Mouse (Mus musculus) liver, embryonic 14.5 days (tissue): ENCODE measurements around the gene Sec63. TPM values are rescaled to one million over a fixed set of nuclear protein-coding genes. Genes with fewer than 3 reads are reported as not detected.

ENCODE experiments used
- ATAC-seq: fragments of 200-750 bp; cut with Nextera tagmentation; 2 replicates; pipeline ENCODE4 v1.8.0; 2017; ENCODE audit warnings: moderate number of reproducible peaks, mild to moderate bottlenecking, moderate library complexity; ENCODE audit not compliant: insufficient read depth
- DNase-seq, 3 experiments: peaks; one replicate each; pipeline ENCODE4 v3.0.0-alpha.2; 2012 to 2013; ENCODE audit warnings: low read depth in 3 of 3, low spot score in 3 of 3
- H3K27ac ChIP-seq: fragments of 300-500 bp; sonication (generic); 2 replicates; pipeline ENCODE4 v1.5.1; 2014; ENCODE audit warnings: moderate library complexity, mild to moderate bottlenecking, control low read depth, inconsistent platforms
- H3K27me3 ChIP-seq: fragments of 300-500 bp; sonication (generic); 2 replicates; pipeline ENCODE4 v1.6.1; 2014; ENCODE audit warnings: mild to moderate bottlenecking, low read length, moderate library complexity; ENCODE audit not compliant: control insufficient read depth, insufficient read depth
- H3K36me3 ChIP-seq: fragments of 300-500 bp; sonication (generic); replicated peaks from 2 replicates; pipeline ENCODE4 v1.6.1; 2014; ENCODE audit warnings: low read depth; ENCODE audit not compliant: control insufficient read depth, insufficient read depth
- H3K4me1 ChIP-seq, 2 experiments: fragments of 200-500 bp in 1 of 2; fragments of 300-500 bp in 1 of 2; sonication (generic) in 1 of 2; replicated peaks; 2 replicates each; pipeline ENCODE4 v1.6.1; 2012 to 2014; ENCODE audit warnings: antibody characterized with exemption in 1 of 2, inconsistent platforms in 1 of 2, low read length in 1 of 2; ENCODE audit not compliant: control insufficient read depth in 2 of 2, insufficient read depth in 2 of 2
- H3K4me2 ChIP-seq: fragments of 300-500 bp; sonication (generic); 2 replicates; pipeline ENCODE4 v1.6.1; 2014; ENCODE audit warnings: low read depth, mild to moderate bottlenecking, control low read depth, moderate library complexity
- H3K4me3 ChIP-seq, 2 experiments: fragments of 200-500 bp in 1 of 2; fragments of 300-500 bp in 1 of 2; sonication (generic) in 1 of 2; 2 replicates each; pipeline ENCODE4 v1.5.1; 2012 to 2014; ENCODE audit warnings: low read depth in 2 of 2, low read length in 2 of 2, mild to moderate bottlenecking in 2 of 2, control low read depth in 1 of 2, inconsistent platforms in 1 of 2, moderate library complexity in 1 of 2; ENCODE audit not compliant: insufficient read depth in 1 of 2
- H3K9ac ChIP-seq: fragments of 300-500 bp; sonication (generic); replicated peaks from 2 replicates; pipeline ENCODE4 v1.6.1; 2014; ENCODE audit warnings: mild to moderate bottlenecking, control low read depth, moderate library complexity
- H3K9me3 ChIP-seq: fragments of 300-500 bp; sonication (generic); 2 replicates; pipeline ENCODE4 v1.6.1; 2016; ENCODE audit warnings: low read length, mixed read lengths; ENCODE audit not compliant: control insufficient read depth
- CTCF ChIP-seq: IDR thresholded peaks from 2 replicates; pipeline ENCODE4 v1.5.1; 2016; ENCODE audit warnings: antibody characterized with exemption, low read depth, control low read depth
- EP300 ChIP-seq: IDR thresholded peaks from 2 replicates; pipeline ENCODE4 v1.6.1; 2016; ENCODE audit warnings: antibody characterized with exemption, low read depth
- WGBS: fragments of 180-500 bp; shearing (Covaris S2); extraction: QIAGEN DNeasy Blood & Tissue Kit; methylation state at CpG from one replicate; pipeline ENCODE4 v1.1.7; 2014; ENCODE audit not compliant: insufficient replicate concordance; 5-methylcytosine and 5-hydroxymethylcytosine counted together
- polyA plus RNA-seq, 2 experiments: library from polyadenylated mRNA; depleted of rRNA in 1 of 2; stranded (reverse) in 1 of 2; unstranded in 1 of 2; fragments of >200 nt; fragmentation: Nextera tagmentation in 1 of 2; extraction: Ambion mirVana in 1 of 2; gene quantifications; 2 replicates each; pipeline versions ENCODE4 v1.2.1 to v1.2.3; 2012 to 2014

Gene Sec63
- polyA plus RNA-seq, 2 experiments = 7.5 to 10.7 TPM

DNA sequence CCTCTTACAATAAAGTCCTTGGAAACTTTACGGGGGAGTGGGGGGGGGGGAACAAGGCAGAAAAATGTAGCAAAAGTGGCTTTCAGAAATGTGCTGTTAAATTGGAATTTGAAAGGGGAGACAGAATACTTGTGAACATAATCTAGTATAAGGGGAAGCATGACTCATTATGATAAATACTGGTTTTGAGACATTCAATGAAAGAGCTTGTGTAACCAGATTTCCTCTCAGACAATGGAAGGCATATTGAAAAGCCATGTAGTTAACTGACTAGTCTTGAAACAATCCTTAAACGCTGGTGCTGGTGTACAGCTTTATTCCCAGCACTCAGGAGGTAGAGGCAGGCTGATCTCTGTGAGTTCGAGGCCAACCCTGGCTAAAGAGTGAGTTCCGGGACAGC, 1.6 kb upstream of the Sec63 start:
- Histone ChIP-seq H3K4me2 (no peak overlapping the region), H3K4me3 (no peak overlapping the region), H3K9ac (no peak overlapping the region), H3K36me3 (no peaks in the 10 kb centered on the region), H3K27me3 (no peaks in the 10 kb centered on the region; the same call in 1 of the 2 replicates), H3K4me1 (peaks cover 6 to 8% of the 10 kb centered on the region in 2 experiments; a peak in 3 of 4 replicates), H3K9me3 (no peaks in the 10 kb centered on the region), H3K27ac (no peak overlapping the region)
- no peak for DNase-seq
- ATAC-seq = no peak
- WGBS = 78% methylated on average over 4 of the region's 4 CpGs
- no peak for TF ChIP-seq CTCF
- TF ChIP-seq EP300 = no peak

DNA sequence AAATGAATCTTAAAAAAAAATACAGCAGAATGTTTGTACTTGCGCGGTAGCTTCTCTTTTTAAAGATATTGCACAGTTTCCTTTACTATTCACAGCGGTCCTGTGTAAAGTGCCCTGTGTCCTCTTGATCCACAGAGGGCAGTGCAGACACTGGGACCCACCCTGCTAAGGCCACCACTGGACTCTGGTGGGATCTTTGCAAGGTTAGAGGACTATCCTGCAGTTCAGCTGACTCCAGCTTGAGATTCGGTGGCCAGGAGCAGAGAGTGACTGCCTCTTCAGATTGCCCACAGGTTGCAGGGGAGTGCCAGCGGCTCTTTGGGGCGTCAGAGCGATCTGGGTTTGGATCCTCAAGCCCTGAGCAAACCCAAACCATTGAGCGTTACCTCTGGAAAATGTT, 967 bp upstream of the Sec63 start:
- Histone ChIP-seq H3K4me3 (no peak overlapping the region), H3K4me2 (peak overlapping the region; percentile 96), H3K27me3 (no peaks in the 10 kb centered on the region; the same call in 1 of the 2 replicates), H3K4me1 (peaks cover 6 to 11% of the 10 kb centered on the region in 2 experiments; a peak in 3 of 4 replicates), H3K9me3 (no peaks in the 10 kb centered on the region), H3K36me3 (no peaks in the 10 kb centered on the region), H3K27ac (no peak overlapping the region), H3K9ac (no peak overlapping the region)
- WGBS = 55% methylated on average over 8 of the region's 8 CpGs
- DNase-seq (no peak), ATAC-seq (no peak)
- no peak for TF ChIP-seq EP300
- peak; percentile 33 for TF ChIP-seq CTCF

DNA sequence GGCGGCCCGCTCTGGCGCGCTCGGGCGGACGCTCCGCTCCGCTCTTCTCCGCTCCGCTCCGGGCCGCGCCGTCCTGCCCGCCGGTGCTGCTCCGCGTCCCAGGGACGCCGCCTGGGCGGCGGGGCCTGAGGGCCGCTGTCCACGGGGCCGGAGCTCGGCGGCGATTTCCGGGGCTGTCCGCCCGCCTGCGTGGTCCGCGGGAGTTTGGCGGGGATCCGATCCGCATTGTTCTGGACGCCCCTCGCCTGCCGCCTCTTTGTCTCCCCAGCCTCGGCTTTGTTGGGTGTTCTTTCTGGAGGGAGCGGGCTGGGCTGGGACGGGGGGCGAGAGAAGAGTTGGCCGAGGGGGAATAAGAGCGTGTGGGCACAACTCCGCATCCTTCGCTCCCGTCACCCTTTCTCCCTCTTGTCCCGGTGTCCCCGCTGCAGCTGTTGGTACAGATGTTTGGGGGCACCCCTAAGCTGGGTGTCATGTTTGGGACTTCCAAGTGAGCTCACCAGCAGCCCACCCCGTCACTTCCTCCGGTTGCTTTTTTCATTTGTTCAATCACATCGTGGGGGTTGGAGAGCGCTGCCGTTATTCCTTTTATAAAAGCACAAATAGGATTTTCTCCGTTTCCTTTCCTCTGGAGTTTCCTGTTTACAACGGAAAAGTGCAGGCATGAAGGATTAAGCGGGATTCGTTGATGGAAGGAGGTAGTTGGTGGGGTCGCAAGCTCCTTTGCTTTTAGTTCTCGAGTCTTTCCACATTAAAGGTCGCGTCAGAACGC, 789 bp downstream of the Sec63 start:
- Histone ChIP-seq H3K4me3 (peak overlapping the region; percentile 83 to 92), H3K4me1 (peaks cover 6 to 11% of the 10 kb centered on the region in 2 experiments; a peak in 3 of 4 replicates), H3K9ac (peak overlapping the region; percentile 88), H3K9me3 (no peaks in the 10 kb centered on the region), H3K27me3 (no peaks in the 10 kb centered on the region; the same call in 1 of the 2 replicates), H3K27ac (peak overlapping the region; percentile 15), H3K36me3 (no peaks in the 10 kb centered on the region), H3K4me2 (peak overlapping the region; percentile 96)
- ATAC-seq (peak; percentile 77), DNase-seq (no peak)
- under 1% methylated on average over 66 of the region's 66 CpGs for WGBS
- TF ChIP-seq CTCF (no peak), EP300 (no peak)

DNA sequence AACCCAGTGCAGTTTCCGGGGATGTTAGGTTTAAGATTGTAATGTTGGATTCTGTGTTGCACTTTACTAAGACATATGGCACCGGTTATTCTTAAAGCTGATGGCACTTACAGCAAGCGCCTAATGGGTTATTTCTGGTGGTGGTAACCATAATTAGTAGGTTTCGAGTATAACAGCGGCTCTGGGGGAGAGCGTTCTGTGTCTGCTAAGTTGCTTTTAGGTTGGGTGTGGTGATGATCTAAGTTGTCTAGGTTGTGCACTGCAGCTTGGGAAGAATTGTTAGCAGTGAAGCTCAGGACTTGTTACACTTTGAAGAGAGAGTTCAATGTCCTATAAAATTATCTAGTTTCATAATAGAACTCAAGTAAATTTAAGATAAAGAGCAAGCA, 1.4 kb downstream of the Sec63 start:
- TF ChIP-seq CTCF (no peak), EP300 (no peak)
- H3K9ac ChIP-seq = peak overlapping the region; percentile 88
- peak overlapping the region; percentile 96 for H3K4me2 ChIP-seq
- 1% methylated on average over 6 of the region's 6 CpGs for WGBS
- peak overlapping the region; percentile 83 to 92 for H3K4me3 ChIP-seq
- H3K4me1 ChIP-seq = peaks cover 6 to 11% of the 10 kb centered on the region in 2 experiments; a peak in 3 of 4 replicates
- H3K27ac ChIP-seq = peak overlapping the region; percentile 15
- ATAC-seq (no peak), DNase-seq (no peak)
- no peaks in the 10 kb centered on the region; the same call in 1 of the 2 replicates for H3K27me3 ChIP-seq
- no peaks in the 10 kb centered on the region for H3K36me3 ChIP-seq
- H3K9me3 ChIP-seq = no peaks in the 10 kb centered on the region

DNA sequence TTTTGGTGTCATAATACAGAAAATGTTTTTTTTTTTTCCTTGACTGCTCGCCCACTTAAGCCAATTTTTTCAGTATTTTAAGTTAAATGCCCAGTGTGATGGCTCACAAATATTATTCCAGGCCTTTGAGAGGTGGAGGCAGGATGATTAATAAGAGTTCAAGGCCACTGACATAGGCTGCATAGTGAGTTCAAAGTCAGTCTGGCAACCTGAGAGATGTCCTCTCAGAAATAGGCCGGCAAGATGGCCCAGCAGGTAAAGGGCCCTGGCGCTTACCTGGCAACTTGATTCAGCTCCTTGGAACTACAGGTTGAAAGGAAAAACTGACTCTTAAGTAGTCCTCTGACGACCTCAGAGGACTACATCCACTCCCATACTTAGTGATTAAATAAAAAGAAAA, 1.9 kb downstream of the Sec63 start:
- peak overlapping the region; percentile 96 for H3K4me2 ChIP-seq
- WGBS = 55% methylated on average over 4 of the region's 4 CpGs
- ATAC-seq = no peak
- TF ChIP-seq EP300 (no peak), CTCF (no peak)
- no peaks in the 10 kb centered on the region for H3K9me3 ChIP-seq
- H3K27ac ChIP-seq = no peak overlapping the region
- H3K4me1 ChIP-seq = peaks cover 6 to 11% of the 10 kb centered on the region in 2 experiments; a peak in 3 of 4 replicates
- no peaks in the 10 kb centered on the region for H3K36me3 ChIP-seq
- no peak for DNase-seq
- H3K9ac ChIP-seq = peak overlapping the region; percentile 48
- H3K4me3 ChIP-seq = peak overlapping the region; percentile 29 to 83; a peak in 3 of 4 replicates
- no peaks in the 10 kb centered on the region; the same call in 1 of the 2 replicates for H3K27me3 ChIP-seq
